9 mouse cellular contexts compared by ENCODE assay signal in genomic region chr5:134785691-134786371, GRCm38 (mm10). TPM values are rescaled to one million over a fixed set of nuclear protein-coding genes. Genes with fewer than 3 reads are reported as not detected.
DNase-seq lines count a peak whose midpoint lies in the region; ATAC-seq and TF ChIP-seq lines count a peak whose summit lies in the region.
"Had no signal": no experiment of that assay in that cellular context is flagged by ENCODE, and none has a peak within 500 bp of the region (broad histone marks: within the 10 kb centered on the region; RNA-seq: fewer than 3 reads in every experiment).

No protein-coding gene starts in this region.

- H3K4me2 ChIP-seq in liver, postnatal 0 days (ENCODE audit: low read depth, low read length) = no peak overlapping the region
- H3K4me2 ChIP-seq in embryonic facial prominence, embryonic 13.5 days = peak overlapping the region; percentile 33
- H3K4me2 ChIP-seq in heart, embryonic 16.5 days (ENCODE audit: low read depth, low read length) = no peak overlapping the region
- peak overlapping the region; percentile 24 for H3K4me2 ChIP-seq in midbrain, postnatal 0 days (ENCODE audit: low read depth, low read length, poor library complexity, severe bottlenecking)

- no peak for ATAC-seq in liver, postnatal 0 days
- no peak for ATAC-seq in embryonic facial prominence, embryonic 13.5 days (ENCODE audit: insufficient number of reproducible peaks, insufficient read depth, low FRiP score, low TSS enrichment, low read depth)
- peak; percentile 43 for ATAC-seq in heart, embryonic 16.5 days (replicated peaks; ENCODE audit: extremely low read depth, insufficient read depth, low FRiP score)
- 0 out of 2 replicates have a peak, but pooled peaks have one; percentile 56 for ATAC-seq in midbrain, postnatal 0 days (ENCODE audit: low FRiP score)
- ATAC-seq: Patski had no signal

- H3K27me3 ChIP-seq in liver, postnatal 0 days (ENCODE audit: insufficient read depth, low read length) = no peaks in the 10 kb centered on the region
- no peaks in the 10 kb centered on the region for H3K27me3 ChIP-seq in embryonic facial prominence, embryonic 13.5 days
- peaks cover 3% of the 10 kb centered on the region; the same call in 1 of the 2 replicates for H3K27me3 ChIP-seq in heart, embryonic 16.5 days (ENCODE audit: control insufficient read depth, insufficient read depth, low read length)
- no peaks in the 10 kb centered on the region for H3K27me3 ChIP-seq in midbrain, postnatal 0 days (ENCODE audit: insufficient read depth, low read length)
- H3K27me3 ChIP-seq: Patski had no signal

- no peaks in the 10 kb centered on the region for H3K9me3 ChIP-seq in liver, postnatal 0 days (ENCODE audit: low read length)
- H3K9me3 ChIP-seq in embryonic facial prominence, embryonic 13.5 days = no peaks in the 10 kb centered on the region
- H3K9me3 ChIP-seq in heart, embryonic 16.5 days (replicated peaks; ENCODE audit: control insufficient read depth, low read length) = no peaks in the 10 kb centered on the region
- H3K9me3 ChIP-seq in midbrain, postnatal 0 days (ENCODE audit: low read length) = no peaks in the 10 kb centered on the region

- TF ChIP-seq EP300 in liver, postnatal 0 days (IDR thresholded peaks at IDR 0.05; ENCODE audit: low read depth) = no peak

- H3K9ac ChIP-seq in liver, postnatal 0 days (replicated peaks) = no peak overlapping the region
- peak overlapping the region; percentile 8; the same call in 1 of the 2 replicates for H3K9ac ChIP-seq in embryonic facial prominence, embryonic 13.5 days
- peak overlapping the region; percentile 43; the same call in 1 of the 2 replicates for H3K9ac ChIP-seq in heart, embryonic 16.5 days (ENCODE audit: low read length)
- peak overlapping the region; percentile 44; the same call in 1 of the 2 replicates for H3K9ac ChIP-seq in midbrain, postnatal 0 days (replicated peaks; ENCODE audit: low read length, poor library complexity, severe bottlenecking)

- H3K36me3 ChIP-seq in liver, postnatal 0 days (replicated peaks; ENCODE audit: insufficient read depth, low read length) = no peaks in the 10 kb centered on the region
- no peaks in the 10 kb centered on the region for H3K36me3 ChIP-seq in embryonic facial prominence, embryonic 13.5 days
- no peaks in the 10 kb centered on the region for H3K36me3 ChIP-seq in heart, embryonic 16.5 days (ENCODE audit: control insufficient read depth, insufficient read depth)
- no peaks in the 10 kb centered on the region for H3K36me3 ChIP-seq in midbrain, postnatal 0 days (ENCODE audit: insufficient read depth, low read length)

- H3K27ac ChIP-seq in liver, postnatal 0 days (ENCODE audit: low read depth) = no peak overlapping the region
- H3K27ac ChIP-seq in embryonic facial prominence, embryonic 13.5 days = peak overlapping the region; percentile 60; the same call in 1 of the 2 replicates
- H3K27ac ChIP-seq in heart, embryonic 16.5 days (ENCODE audit: low read length) = peak overlapping the region; percentile 56
- peak overlapping the region; percentile 68 for H3K27ac ChIP-seq in midbrain, postnatal 0 days (ENCODE audit: low read depth, low read length)

- peak; percentile 13 for DNase-seq in liver
- no peak for DNase-seq in liver, postnatal 0 days
- DNase-seq in midbrain, postnatal 0 days (ENCODE audit: low spot score) = peak; percentile 52
- DNase-seq in kidney, adult 18-20 months = no peak
- DNase-seq in cerebellum, postnatal 4 days (ENCODE audit: low spot score in 2 of 2) = no peak
- no peak for DNase-seq in left cerebral cortex, adult 11 months (ENCODE audit: low spot score)

- no peak for TF ChIP-seq CTCF in liver, postnatal 0 days (IDR thresholded peaks at IDR 0.05; ENCODE audit: low read depth)
- TF ChIP-seq CTCF in midbrain, postnatal 0 days (IDR thresholded peaks at IDR 0.05) = no peak

- no peak overlapping the region for H3K4me3 ChIP-seq in liver, postnatal 0 days (ENCODE audit: low read depth, low read length)
- no peak overlapping the region for H3K4me3 ChIP-seq in embryonic facial prominence, embryonic 13.5 days
- no peak overlapping the region for H3K4me3 ChIP-seq in heart, embryonic 16.5 days (ENCODE audit: low read length)
- H3K4me3 ChIP-seq in midbrain, postnatal 0 days (ENCODE audit: low read depth, low read length) = no peak overlapping the region

- no peaks in the 10 kb centered on the region for H3K4me1 ChIP-seq in liver, postnatal 0 days (ENCODE audit: insufficient read depth)
- H3K4me1 ChIP-seq in embryonic facial prominence, embryonic 13.5 days = peaks cover 15% of the 10 kb centered on the region
- peaks cover 11% of the 10 kb centered on the region for H3K4me1 ChIP-seq in heart, embryonic 16.5 days (ENCODE audit: control insufficient read depth, insufficient read depth, low read length)
- peaks cover 4% of the 10 kb centered on the region; the same call in 1 of the 2 replicates for H3K4me1 ChIP-seq in midbrain, postnatal 0 days (ENCODE audit: insufficient read depth, low read length)

- 82% methylated on average over 25 of the region's 25 CpGs for WGBS in liver, postnatal 0 days (ENCODE audit: insufficient replicate concordance)
- 41% methylated on average over 25 of the region's 25 CpGs for whole genome bisulfite sequencing in embryonic facial prominence, embryonic 13.5 days
- WGBS in heart, embryonic 16.5 days = 41% methylated on average over 25 of the region's 25 CpGs
- WGBS in midbrain, postnatal 0 days = 26% methylated on average over 25 of the region's 25 CpGs

RNA-seq across cellular contexts. Expression of gene Eln, which starts 38.7 kb away (rescaled TPM):
- polyA plus RNA-seq in liver, postnatal 0 days (2015; fragmentation: Nextera tagmentation; extraction: Ambion mirVana) = 14.8 TPM in 2 replicates
- polyA plus RNA-seq in embryonic facial prominence, embryonic 13.5 days (2015; fragmentation: Nextera tagmentation; extraction: Ambion mirVana) = 81.1 and 93.0 TPM in 2 replicates
- polyA plus RNA-seq in heart, embryonic 16.5 days (2015; fragmentation: Nextera tagmentation; extraction: Ambion mirVana) = 285 and 435 TPM in 2 replicates
- total RNA-seq in midbrain, postnatal 0 days (2014; rRNA removed) = 27.7 and 35.8 TPM in 2 replicates
- polyA plus RNA-seq in midbrain, postnatal 0 days (2015; fragmentation: Nextera tagmentation; extraction: Ambion mirVana) = 35.0 and 36.2 TPM in 2 replicates
- polyA plus RNA-seq: Patski had no signal

Comparison
In these comparisons a context has a peak if more than half of its experiments do, and no peak if none do; other contexts are left out.
1. DNase-seq: peak in liver (single experiment) and midbrain, postnatal 0 days (single experiment); none in liver, postnatal 0 days (single experiment), kidney, adult 18-20 months (single experiment), cerebellum, postnatal 4 days (0 of 2) and left cerebral cortex, adult 11 months (single experiment).
2. ATAC-seq: peak in heart, embryonic 16.5 days (single experiment) and midbrain, postnatal 0 days (single experiment); none in liver, postnatal 0 days (single experiment) and embryonic facial prominence, embryonic 13.5 days (single experiment).
3. H3K4me2 ChIP-seq: peak in embryonic facial prominence, embryonic 13.5 days (single experiment) and midbrain, postnatal 0 days (single experiment); none in liver, postnatal 0 days (single experiment) and heart, embryonic 16.5 days (single experiment).